Mouse (Mus musculus) embryo, embryonic 10.5 days (tissue): ENCODE results near the gene Phc3.

Source experiments
- DNase-seq: peaks from one replicate; pipeline ENCODE4 v3.0.0-alpha.2; 2015; ENCODE audit warnings: low spot score

Phc3 gene

GRCm38 (mm10) chr3:30976991-30977603, 7.9 kb upstream of the Phc3 start:
- no peak for DNase-seq

GRCm38 (mm10) chr3:30975102-30975754, 6.0 kb upstream of the Phc3 start:
- peak; percentile 88 for DNase-seq

GRCm38 (mm10) chr3:30968531-30969092, 603 bp downstream of the Phc3 start:
- DNase-seq: peak; percentile 69

GRCm38 (mm10) chr3:30965644-30966043, 3.6 kb downstream of the Phc3 start:
- no peak for DNase-seq

GRCm38 (mm10) chr3:30964216-30964615, 5.0 kb downstream of the Phc3 start:
- DNase-seq: no peak

- DNase-seq: no peak
Measured at GRCm38 (mm10) chr3:30963100-30963499, 6.1 kb downstream of the Phc3 start.

GRCm38 (mm10) chr3:30959868-30960831, 9.1 kb downstream of the Phc3 start:
- DNase-seq: no peak

- no peak for DNase-seq
Measured at GRCm38 (mm10) chr3:30958709-30959108, 10.5 kb downstream of the Phc3 start.

- DNase-seq: no peak
Measured at GRCm38 (mm10) chr3:30956327-30956726, 12.9 kb downstream of the Phc3 start.

GRCm38 (mm10) chr3:30952273-30953070, 16.7 kb downstream of the Phc3 start:
- no peak for DNase-seq

GRCm38 (mm10) chr3:30951652-30952051, 17.6 kb downstream of the Phc3 start:
- no peak for DNase-seq

- DNase-seq: no peak
Measured at GRCm38 (mm10) chr3:30934384-30934783, 34.8 kb downstream of the Phc3 start.

- DNase-seq: no peak
Measured at GRCm38 (mm10) chr3:30929828-30930227, 39.4 kb downstream of the Phc3 start.

- no peak for DNase-seq
Measured at GRCm38 (mm10) chr3:30927664-30928063, 41.6 kb downstream of the Phc3 start.

- DNase-seq: no peak
Measured at GRCm38 (mm10) chr3:30917160-30917559, 52.1 kb downstream of the Phc3 start.

- no peak for DNase-seq
Measured at GRCm38 (mm10) chr3:30904658-30905057, 64.6 kb downstream of the Phc3 start.

- no peak for DNase-seq
Measured at GRCm38 (mm10) chr3:30899407-30899806, 69.8 kb downstream of the Phc3 start.

- no peak for DNase-seq
Measured at GRCm38 (mm10) chr3:30896721-30897120, 72.5 kb downstream of the Phc3 start.

GRCm38 (mm10) chr3:30889014-30889413, 80.2 kb downstream of the Phc3 start:
- DNase-seq: no peak

- DNase-seq: no peak
Measured at GRCm38 (mm10) chr3:30887449-30887848, 81.8 kb downstream of the Phc3 start.

- DNase-seq: no peak
Measured at GRCm38 (mm10) chr3:30876709-30877108, 92.5 kb downstream of the Phc3 start.

GRCm38 (mm10) chr3:30869995-30870394, 99.2 kb downstream of the Phc3 start:
- no peak for DNase-seq
